Mouse (Mus musculus): ENCODE measurements around the gene Smco2.

The Smco2 gene

DNA sequence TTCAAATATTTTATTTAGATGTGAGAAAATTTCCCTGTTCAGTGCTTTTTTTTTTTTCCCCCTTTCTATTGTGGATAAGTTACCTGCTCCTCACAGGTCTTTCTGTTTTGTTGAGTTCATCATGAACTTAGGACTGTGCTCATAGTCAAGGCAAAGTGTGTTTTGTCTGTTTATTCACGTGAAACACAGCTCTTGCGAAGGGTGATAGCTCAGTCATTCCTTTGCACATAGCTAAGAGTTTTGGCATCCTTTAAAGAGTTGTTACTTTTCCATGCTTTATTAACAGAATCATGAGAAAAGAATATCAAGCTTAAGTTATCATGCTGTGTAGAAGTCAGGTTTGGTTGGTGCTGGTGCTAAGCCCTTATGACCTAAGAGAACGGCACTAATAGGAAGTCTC, 54.8 kb downstream of the Smco2 start:
- DNase-seq = no peak

DNA sequence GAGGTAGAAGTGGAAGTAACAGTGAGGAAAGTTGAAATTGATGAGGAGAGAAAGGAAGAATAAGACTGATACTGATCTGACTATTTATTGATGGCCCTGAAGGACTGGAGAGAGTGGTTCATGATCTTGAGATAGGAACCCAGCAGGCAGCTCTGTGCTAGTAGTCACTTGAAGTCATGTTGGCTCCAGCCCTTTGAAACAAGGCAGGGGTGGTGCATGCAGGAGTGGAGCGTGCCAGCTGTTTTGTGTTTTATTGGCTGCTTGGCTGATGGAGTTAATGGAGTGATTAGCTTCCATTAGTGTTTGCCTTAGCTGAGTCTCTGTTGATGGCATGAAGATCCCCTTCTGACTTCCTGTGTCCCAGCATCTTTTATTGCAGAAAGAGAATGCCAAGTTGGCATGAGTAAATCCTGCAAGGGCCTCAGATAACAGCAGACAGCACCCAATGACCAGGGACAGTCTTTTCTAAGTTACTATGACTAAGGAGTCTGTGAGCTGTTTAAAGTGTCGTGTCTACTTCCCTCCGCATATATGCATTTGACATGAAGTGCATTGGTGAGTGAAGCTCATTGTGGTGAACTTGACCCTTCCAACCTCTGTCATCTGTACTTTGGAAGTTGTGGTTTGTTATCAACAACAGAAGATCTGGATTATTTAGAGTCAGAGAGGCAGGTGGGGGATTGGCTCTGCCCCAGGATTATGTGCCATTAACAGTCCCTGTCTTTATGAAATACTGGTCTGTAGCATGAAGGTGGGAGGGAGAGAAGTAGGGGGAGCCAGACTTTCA, 56.3 kb downstream of the Smco2 start:
- no peak for DNase-seq

DNA sequence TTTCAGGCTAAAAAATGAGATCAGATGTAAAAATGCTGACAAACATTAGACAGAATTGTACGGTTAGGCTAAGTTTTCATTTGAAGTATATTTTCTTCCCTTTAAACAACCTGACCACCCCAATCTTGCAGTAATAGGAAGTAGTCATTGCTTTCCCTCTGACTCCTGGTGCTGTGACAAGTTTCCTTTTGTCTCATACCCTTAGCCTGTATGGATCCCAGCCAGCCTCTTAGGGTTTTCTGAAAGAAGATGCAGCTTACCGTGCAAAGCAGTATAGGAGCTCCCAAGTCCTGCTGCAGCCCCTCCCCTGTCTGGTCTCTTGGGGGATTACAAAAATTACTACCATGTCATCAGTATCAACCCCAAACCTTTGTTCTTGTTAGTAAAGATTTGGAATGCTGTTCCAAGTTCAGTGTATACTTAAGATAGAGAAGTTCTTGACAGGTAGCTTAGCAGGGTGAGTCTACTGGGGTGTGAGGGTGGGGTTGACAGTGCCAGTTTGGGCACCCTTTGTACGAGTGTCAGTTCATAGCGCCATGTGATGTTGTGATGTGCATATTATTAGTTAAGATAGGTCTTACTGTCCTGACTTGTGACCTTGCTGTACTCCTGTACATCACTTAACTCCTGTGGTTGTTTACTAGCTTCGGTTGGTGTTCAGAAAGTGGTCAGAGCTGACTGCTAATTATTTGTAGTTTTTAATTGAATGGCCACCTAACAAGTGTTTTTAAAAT, 57.3 kb downstream of the Smco2 start:
- no peak for DNase-seq

DNA sequence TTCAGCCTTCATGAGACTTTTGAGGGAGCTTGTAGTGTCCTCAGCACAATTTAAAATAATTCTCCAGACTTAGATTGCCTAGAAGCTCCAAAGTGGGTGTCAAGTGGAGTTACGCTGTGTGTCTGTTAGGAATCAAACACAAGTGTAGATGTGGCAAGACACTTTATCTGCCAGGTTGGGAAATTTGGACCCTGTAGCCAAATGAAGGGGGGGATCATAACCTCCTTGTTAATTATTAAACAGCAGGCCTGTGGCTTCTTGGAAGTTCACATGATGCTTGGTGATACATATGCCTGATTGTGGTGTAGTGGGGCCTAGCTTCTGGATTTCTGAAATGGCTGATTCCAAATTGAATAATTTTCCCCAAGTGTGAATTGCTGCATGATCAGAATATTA, 57.9 kb downstream of the Smco2 start:
- DNase-seq = peak; percentile 65

GRCm38 (mm10) chr6:146908801-146909200, 58.9 kb downstream of the Smco2 start:
- DNase-seq = no peak

GRCm38 (mm10) chr6:146909725-146910489, 60.0 kb downstream of the Smco2 start:
- no peak for DNase-seq

GRCm38 (mm10) chr6:146910801-146911200, 60.9 kb downstream of the Smco2 start:
- DNase-seq = no peak

DNA sequence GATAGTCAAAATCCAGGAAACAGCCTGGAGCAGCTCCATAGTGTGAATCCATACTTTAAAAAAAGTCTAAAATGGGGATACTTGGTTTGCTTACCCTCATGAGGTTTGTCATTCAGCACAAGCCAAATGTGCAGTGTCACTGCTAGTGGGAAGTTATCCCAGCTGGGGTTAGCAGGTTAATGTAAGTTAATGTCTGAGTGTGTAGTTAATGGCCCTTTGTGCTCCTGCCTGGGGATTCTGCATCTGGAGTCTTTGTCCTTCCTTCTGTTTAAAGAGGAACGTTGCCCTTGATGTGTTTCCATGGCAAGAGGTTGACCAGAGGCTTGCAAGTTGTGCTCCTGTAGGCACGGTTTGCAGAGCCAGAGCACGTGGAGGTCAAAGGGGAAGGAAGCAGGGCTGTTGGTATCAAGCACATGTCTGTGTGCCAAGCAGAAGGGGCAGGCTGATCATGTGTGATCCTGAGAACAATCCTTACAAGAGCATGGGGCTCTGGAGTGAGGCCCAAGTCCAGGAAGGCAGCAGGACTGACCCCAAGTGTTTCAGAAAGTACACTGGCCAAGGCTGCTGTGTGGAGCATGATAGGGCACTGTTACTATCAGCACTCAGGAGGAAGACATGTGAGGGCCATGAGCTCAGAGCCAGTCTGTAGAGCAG, 63.1 kb downstream of the Smco2 start:
- DNase-seq = peak; percentile 83

GRCm38 (mm10) chr6:146913489-146914198, 63.7 kb downstream of the Smco2 start:
- no peak for DNase-seq

DNA sequence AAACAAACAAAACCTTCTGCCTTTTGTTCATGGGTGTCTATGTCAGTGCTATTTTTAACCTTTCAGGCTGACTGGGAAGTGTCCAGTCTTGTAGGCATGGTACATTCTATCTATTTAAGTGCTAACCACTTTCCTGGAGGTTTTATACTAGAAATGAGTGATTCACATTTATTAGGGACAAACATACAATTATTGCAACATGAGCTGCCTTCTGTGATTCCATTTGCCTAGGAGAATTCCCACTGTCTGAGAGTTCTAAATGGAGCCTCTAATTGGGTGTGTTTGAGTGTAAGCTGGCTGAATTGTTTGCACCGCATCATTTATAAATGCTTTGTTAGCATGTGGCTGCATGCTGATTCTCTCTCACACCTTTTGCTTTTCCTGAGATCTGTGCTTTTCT, 65.9 kb downstream of the Smco2 start:
- no peak for DNase-seq

GRCm38 (mm10) chr6:146917396-146917795, 67.5 kb downstream of the Smco2 start:
- DNase-seq = no peak

- DNase-seq = peak; percentile 51
These were observed 68.4 kb downstream of the Smco2 start for GRCm38 (mm10) chr6:146918341-146918740.
